Mouse (Mus musculus) embryonic facial prominence, embryonic 11.5 days (tissue): ENCODE measurements at regions not wholly inside any gene's neighbourhood (a gene's known extent, or its start where the extent isn't known, plus 50 kb on each side); places are given as distances from the start of the nearest gene placed in this dataset.

Experiments used
- ATAC-seq: fragments of 200-750 bp; cut with Nextera tagmentation; replicated peaks from 2 replicates; pipeline ENCODE4 v1.8.0; 2017; ENCODE audit warnings: low read depth; ENCODE audit not compliant: insufficient number of reproducible peaks, low FRiP score, low TSS enrichment
- DNase-seq: peaks from one replicate; pipeline ENCODE4 v3.0.0-alpha.2; 2015; ENCODE audit warnings: low spot score
- H3K27ac ChIP-seq: fragments of 300-500 bp; sonication (generic); replicated peaks from 2 replicates; pipeline ENCODE4 v1.5.1; 2014; ENCODE audit warnings: mild to moderate bottlenecking, low read depth, low read length, control low read depth
- H3K27me3 ChIP-seq: fragments of 300-500 bp; sonication (generic); 2 replicates; pipeline ENCODE4 v1.6.1; 2014; ENCODE audit warnings: mild to moderate bottlenecking, low read length, moderate library complexity, mixed read lengths; ENCODE audit not compliant: control insufficient read depth, insufficient read depth
- H3K36me3 ChIP-seq: fragments of 300-500 bp; sonication (generic); replicated peaks from 2 replicates; pipeline ENCODE4 v1.6.1; 2014; ENCODE audit warnings: low read depth, mild to moderate bottlenecking, low read length, moderate library complexity, mixed read lengths; ENCODE audit not compliant: control insufficient read depth, insufficient read depth
- H3K4me1 ChIP-seq: fragments of 300-500 bp; sonication (generic); 2 replicates; pipeline ENCODE4 v1.6.1; 2014; ENCODE audit warnings: low read length, mixed read lengths; ENCODE audit not compliant: control insufficient read depth, insufficient read depth
- H3K4me2 ChIP-seq: fragments of 300-500 bp; sonication (generic); 2 replicates; pipeline ENCODE4 v1.6.1; 2014; ENCODE audit warnings: low read depth, mild to moderate bottlenecking, control low read depth, low read length, moderate library complexity
- H3K4me3 ChIP-seq: fragments of 300-500 bp; sonication (generic); 2 replicates; pipeline ENCODE4 v1.5.1; 2014; ENCODE audit warnings: low read depth, low read length, control low read depth
- H3K9ac ChIP-seq: fragments of 300-500 bp; sonication (generic); replicated peaks from 2 replicates; pipeline ENCODE4 v1.6.1; 2014; ENCODE audit warnings: mild to moderate bottlenecking, control low read depth, low read length
- H3K9me3 ChIP-seq: fragments of 300-500 bp; sonication (generic); replicated peaks from 2 replicates; pipeline ENCODE4 v1.6.1; 2016; ENCODE audit warnings: mild to moderate bottlenecking, low read length, inconsistent platforms, mixed read lengths; ENCODE audit not compliant: control insufficient read depth
- WGBS: fragments of 180-500 bp; shearing (Covaris S2); extraction: QIAGEN DNeasy Blood & Tissue Kit; methylation state at CpG from one replicate; pipeline ENCODE4 v1.1.7; 2014; 5-methylcytosine and 5-hydroxymethylcytosine counted together

DNA sequence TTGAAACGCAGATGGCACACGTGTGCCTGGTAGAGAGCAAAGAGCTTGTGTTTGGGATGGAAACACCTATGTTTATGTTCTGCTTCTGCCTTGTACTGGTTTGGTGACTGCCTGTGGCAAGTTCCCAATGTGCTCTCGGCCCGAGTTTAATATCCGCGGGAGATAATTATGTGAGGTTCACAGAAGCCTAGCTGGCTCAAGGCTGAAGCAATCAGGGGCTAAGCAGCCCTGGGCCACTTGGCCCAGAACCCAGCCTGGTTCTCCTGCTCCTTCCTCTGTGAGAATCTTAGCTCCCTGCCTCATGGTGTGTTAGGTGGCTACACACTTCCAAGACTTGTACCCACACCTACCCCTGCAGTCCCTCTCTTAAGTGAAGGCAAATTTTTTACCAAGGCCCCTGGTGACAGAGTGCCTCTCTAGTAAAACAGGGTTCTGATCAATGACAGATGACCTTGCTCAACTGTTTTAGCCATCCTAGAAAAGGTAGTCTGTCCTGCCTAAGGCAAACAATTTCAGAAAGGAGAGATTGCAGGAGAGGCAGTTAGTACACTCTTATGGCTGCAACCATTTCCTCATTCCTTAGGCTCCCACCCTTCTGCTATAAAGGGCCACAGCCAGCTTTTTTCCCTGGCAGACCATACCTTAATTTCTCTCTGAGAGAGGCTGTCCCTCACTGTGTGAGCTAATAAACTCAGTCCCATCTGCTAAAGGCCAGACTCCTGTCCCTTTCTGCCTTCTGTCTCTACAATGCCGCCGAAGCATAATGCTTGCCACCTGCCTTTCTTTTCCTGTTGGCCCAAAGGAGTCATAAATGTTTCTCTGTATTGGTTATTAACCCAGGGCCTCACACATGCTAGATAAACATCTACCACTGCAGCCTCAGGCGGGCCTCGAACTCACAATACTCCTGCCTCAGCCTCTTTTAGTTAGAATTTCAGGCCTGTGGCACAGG is 61.9 kb upstream of the Dapl1 start:
- no peak overlapping the region for H3K4me2 ChIP-seq
- H3K9ac ChIP-seq: no peak overlapping the region
- H3K27me3 ChIP-seq: no peaks in the 10 kb centered on the region
- no peak overlapping the region for H3K27ac ChIP-seq
- no peaks in the 10 kb centered on the region; the same call in 1 of the 2 replicates for H3K4me1 ChIP-seq
- no peak for DNase-seq
- 72% methylated on average over 10 of the region's 10 CpGs for WGBS
- no peak overlapping the region for H3K4me3 ChIP-seq
- ATAC-seq: no peak
- no peaks in the 10 kb centered on the region for H3K9me3 ChIP-seq
- no peaks in the 10 kb centered on the region for H3K36me3 ChIP-seq

DNA sequence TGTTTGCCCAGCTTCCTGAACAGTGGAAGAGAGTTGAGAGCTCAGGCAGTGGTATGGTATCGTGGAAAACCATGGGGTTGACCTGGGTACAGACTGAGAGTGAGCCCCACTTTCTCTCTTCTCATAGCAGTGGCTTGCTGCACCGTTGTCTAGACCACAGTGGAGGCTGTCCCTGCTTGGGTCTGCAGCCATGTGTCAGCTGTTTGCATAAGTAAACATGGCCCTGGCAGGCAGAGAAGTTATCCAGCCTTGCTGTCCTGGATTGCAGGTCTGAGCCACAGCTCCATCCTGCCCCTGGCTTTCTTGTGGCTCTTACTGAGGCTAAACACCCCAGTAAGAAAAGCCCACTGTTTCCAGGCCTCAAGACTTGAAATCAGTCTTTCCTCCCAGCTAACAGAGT is 60.2 kb upstream of the Dapl1 start:
- 86% methylated on average over 2 of the region's 2 CpGs for WGBS
- Histone ChIP-seq H3K36me3 (no peaks in the 10 kb centered on the region), H3K4me2 (no peak overlapping the region), H3K27ac (no peak overlapping the region), H3K4me1 (no peaks in the 10 kb centered on the region; the same call in 1 of the 2 replicates), H3K9ac (no peak overlapping the region), H3K27me3 (no peaks in the 10 kb centered on the region), H3K9me3 (no peaks in the 10 kb centered on the region), H3K4me3 (no peak overlapping the region)
- ATAC-seq (no peak), DNase-seq (no peak)

DNA sequence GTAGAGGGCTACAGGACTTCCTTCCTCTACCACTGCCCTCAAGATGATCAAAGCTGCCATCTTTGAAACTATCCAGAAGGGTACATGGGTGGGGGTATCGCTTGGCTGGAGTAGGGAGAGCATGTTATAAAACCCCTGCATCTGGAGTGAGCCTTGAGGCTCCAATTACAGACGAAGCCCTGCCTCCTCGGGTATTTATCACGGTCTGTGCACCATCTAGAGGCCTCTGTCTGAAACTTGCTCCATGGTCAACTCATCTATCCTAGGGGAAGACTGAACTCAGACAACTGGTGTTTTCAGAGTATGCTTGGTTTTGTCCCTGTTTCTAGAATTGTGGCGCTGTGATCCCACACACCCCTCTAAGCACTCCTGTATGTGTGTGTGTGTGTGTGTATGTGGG is 59.7 kb upstream of the Dapl1 start:
- H3K9me3 ChIP-seq: no peaks in the 10 kb centered on the region
- DNase-seq: peak; percentile 76
- no peak overlapping the region for H3K4me3 ChIP-seq
- H3K36me3 ChIP-seq: no peaks in the 10 kb centered on the region
- H3K4me2 ChIP-seq: no peak overlapping the region
- no peak overlapping the region for H3K27ac ChIP-seq
- 42% methylated on average over 5 of the region's 5 CpGs for WGBS
- no peak overlapping the region for H3K9ac ChIP-seq
- no peaks in the 10 kb centered on the region; the same call in 1 of the 2 replicates for H3K4me1 ChIP-seq
- no peaks in the 10 kb centered on the region for H3K27me3 ChIP-seq
- peak; percentile 69; the same call in 1 of the 2 replicates for ATAC-seq

DNA sequence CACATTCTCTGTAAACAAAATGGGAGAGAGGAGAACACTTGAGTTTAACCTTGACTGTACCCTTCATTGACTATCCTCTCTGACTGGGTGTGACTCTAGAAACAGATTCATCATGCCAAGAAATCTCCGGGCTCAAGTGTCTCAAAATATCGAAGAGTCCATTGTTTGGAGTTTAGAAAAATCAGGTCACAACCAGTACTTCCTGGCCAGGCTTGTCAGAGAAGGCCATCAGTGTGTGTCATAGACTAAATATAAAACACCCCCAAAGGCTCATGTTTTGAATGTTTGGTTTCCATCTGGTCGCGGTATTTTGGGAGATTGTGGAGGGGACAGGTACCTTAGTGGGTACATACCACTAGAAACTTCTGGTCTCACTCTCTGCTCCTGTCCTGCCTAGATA is 58.6 kb upstream of the Dapl1 start:
- DNase-seq (no peak), ATAC-seq (no peak)
- Histone ChIP-seq H3K4me2 (no peak overlapping the region), H3K9ac (no peak overlapping the region), H3K4me1 (no peaks in the 10 kb centered on the region; the same call in 1 of the 2 replicates), H3K27me3 (no peaks in the 10 kb centered on the region), H3K36me3 (no peaks in the 10 kb centered on the region), H3K4me3 (no peak overlapping the region), H3K9me3 (no peaks in the 10 kb centered on the region), H3K27ac (no peak overlapping the region)
- 96% methylated on average over 4 of the region's 4 CpGs for WGBS

DNA sequence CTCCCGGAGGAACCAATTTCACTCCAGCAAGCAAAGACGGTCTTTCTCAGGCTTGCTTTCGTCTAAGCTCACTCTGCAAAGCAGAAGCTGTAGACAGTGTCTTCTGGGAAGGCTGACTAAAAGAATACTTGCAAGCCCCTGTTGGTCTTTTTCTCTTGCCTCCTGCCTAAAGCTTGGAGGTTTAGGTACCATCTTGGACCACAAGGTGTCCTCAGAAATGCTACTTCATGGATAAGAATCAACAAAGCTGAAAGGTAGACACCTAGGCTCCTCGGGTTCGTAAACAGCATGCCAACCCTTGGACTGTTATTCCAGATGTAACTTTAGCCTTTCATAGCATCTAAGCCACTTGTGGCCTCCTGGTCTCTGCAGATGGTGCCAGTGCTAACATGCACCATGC is 53.0 kb upstream of the Dapl1 start:
- Histone ChIP-seq H3K4me1 (no peaks in the 10 kb centered on the region), H3K36me3 (no peaks in the 10 kb centered on the region), H3K4me2 (no peak overlapping the region), H3K27me3 (no peaks in the 10 kb centered on the region), H3K9ac (no peak overlapping the region), H3K4me3 (no peak overlapping the region), H3K9me3 (no peaks in the 10 kb centered on the region), H3K27ac (no peak overlapping the region)
- ATAC-seq: no peak
- WGBS: 85% methylated on average over 5 of the region's 5 CpGs
- DNase-seq: no peak

DNA sequence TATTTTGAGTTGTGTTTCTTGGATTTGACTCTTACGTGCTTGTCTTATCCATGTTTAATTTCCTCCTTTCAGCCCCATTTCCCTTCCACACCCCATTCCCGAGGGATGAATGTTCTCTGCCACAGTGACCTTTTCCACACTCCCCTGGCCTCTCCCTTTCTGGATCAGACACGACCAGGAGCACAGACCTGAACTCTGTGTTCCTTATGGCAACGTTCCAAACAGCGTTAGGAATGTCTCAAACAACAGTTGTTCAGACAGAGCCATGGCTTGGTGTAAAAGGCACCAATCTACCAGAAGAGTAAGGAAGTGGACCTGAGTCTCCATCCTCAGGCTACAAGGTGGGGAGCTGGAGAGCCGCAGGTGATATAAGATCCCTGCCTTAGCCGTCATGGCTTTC is 52.6 kb upstream of the Dapl1 start:
- Histone ChIP-seq H3K27ac (no peak overlapping the region), H3K4me1 (no peaks in the 10 kb centered on the region), H3K4me2 (no peak overlapping the region), H3K4me3 (no peak overlapping the region), H3K9ac (no peak overlapping the region), H3K36me3 (no peaks in the 10 kb centered on the region), H3K27me3 (no peaks in the 10 kb centered on the region), H3K9me3 (no peaks in the 10 kb centered on the region)
- DNase-seq (no peak), ATAC-seq (no peak)
- 80% methylated on average over 7 of the region's 7 CpGs for WGBS
